Mouse (Mus musculus) testis, adult 2 months (tissue): ENCODE data around the gene Pkn3. TPM values are rescaled to one million over a fixed set of nuclear protein-coding genes. Genes with fewer than 3 reads are reported as not detected.

Experiments
- H3K27ac ChIP-seq: fragments of 200-500 bp; 2 replicates; pipeline ENCODE4 v1.5.1; 2012; ENCODE audit warnings: low read depth, low read length; ENCODE audit not compliant: control insufficient read depth, insufficient read depth
- H3K27me3 ChIP-seq: fragments of 200-500 bp; 2 replicates; pipeline ENCODE4 v1.6.1; 2012; ENCODE audit warnings: mild to moderate bottlenecking, low read length, moderate library complexity; ENCODE audit not compliant: control insufficient read depth, insufficient read depth
- H3K36me3 ChIP-seq: fragments of 200-500 bp; 2 replicates; pipeline ENCODE4 v1.6.1; 2012; ENCODE audit warnings: mild to moderate bottlenecking, low read length; ENCODE audit not compliant: control insufficient read depth, insufficient read depth
- H3K4me1 ChIP-seq: fragments of 200-500 bp; 2 replicates; pipeline ENCODE4 v1.6.1; 2012; ENCODE audit warnings: low read length; ENCODE audit not compliant: control insufficient read depth, insufficient read depth
- H3K4me3 ChIP-seq: fragments of 200-500 bp; 2 replicates; pipeline ENCODE4 v1.5.1; 2012; ENCODE audit warnings: low read depth, mild to moderate bottlenecking, low read length, moderate library complexity, mixed read lengths; ENCODE audit not compliant: control insufficient read depth
- CTCF ChIP-seq: fragments of 200-500 bp; IDR thresholded peaks from 2 replicates; pipeline ENCODE4 v1.5.1; 2012; ENCODE audit warnings: low read depth, mild to moderate bottlenecking, inconsistent platforms, low read length, moderate library complexity; ENCODE audit not compliant: control insufficient read depth, insufficient read depth, insufficient replicate concordance
- POLR2A ChIP-seq: fragments of 200-500 bp; IDR thresholded peaks from 2 replicates; pipeline ENCODE4 v1.6.1; 2012; ENCODE audit warnings: low read depth, mild to moderate bottlenecking, inconsistent platforms, low read length, moderate library complexity; ENCODE audit not compliant: control insufficient read depth
- polyA plus RNA-seq: library from polyadenylated mRNA; depleted of rRNA; stranded (reverse); fragments of >200 nt; gene quantifications from 2 replicates; pipeline ENCODE4 v1.2.3, GENCODE M21; 2012; rRNA removed

Pkn3 gene
- polyA plus RNA-seq = 5.8 and 6.0 TPM in 2 replicates

DNA sequence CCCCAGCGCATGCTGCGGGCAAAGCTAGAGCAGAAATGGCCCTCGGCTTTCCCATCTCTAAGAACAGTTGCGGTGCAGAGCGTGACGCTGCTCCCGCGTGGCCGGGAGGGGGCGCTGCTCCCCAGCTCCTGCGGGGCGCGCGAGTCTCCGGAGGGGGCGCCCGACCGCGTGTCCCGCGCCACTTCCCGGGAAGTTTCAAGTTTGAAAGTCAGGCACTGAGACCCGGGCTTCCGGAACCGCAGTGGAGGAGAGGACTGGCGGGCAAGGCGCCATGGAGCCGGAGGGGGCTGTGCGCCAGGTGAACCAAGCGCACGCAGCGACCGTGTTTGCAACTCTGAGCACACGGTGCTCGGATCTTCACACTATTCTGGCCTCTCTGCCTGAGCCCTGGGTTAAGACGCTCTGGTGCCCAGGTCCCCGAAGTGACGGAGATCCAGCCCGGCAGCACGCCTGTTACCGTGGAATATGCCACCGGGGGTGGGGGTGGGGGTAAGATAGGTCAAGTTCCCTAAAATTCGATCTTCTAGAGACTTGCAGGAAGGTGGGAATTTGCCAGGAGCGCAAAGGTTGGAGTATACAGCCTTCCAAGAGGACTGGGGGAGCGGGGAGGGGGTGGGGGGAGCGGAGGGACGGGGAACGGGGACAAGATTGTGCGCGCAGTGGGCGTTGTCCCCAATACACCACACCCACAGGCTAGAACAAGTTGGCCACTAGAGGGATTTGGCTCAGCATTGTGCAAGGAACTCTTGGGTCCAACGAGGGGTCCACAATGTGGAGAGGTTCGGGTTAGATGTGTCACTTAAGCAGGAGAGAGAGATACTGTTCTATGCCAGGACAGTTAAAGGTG lies at the start of gene Pkn3:
Gene Pkn3, plus strand, starts transcription at position 183 of the 847 bp plus-strand sequence.
- peak; percentile 96 for TF ChIP-seq CTCF
- no peak for TF ChIP-seq POLR2A
- Histone ChIP-seq H3K36me3 (no peaks in the 10 kb centered on the region), H3K27ac (peak within 1 kb of the TSS; percentile 70), H3K4me1 (peaks cover 15% of the 10 kb centered on the region), H3K27me3 (no peaks in the 10 kb centered on the region), H3K4me3 (peak within 1 kb of the TSS; percentile 69)

GRCm38 (mm10) chr2:30032244-30032846 lies 45.1 kb upstream of the Pkn3 start:
- Histone ChIP-seq H3K27ac (no peak overlapping the region), H3K27me3 (no peaks in the 10 kb centered on the region), H3K4me1 (no peaks in the 10 kb centered on the region), H3K4me3 (no peak overlapping the region), H3K36me3 (no peaks in the 10 kb centered on the region; the same call in 1 of the 2 replicates)
- TF ChIP-seq POLR2A (no peak), CTCF (no peak)

DNA sequence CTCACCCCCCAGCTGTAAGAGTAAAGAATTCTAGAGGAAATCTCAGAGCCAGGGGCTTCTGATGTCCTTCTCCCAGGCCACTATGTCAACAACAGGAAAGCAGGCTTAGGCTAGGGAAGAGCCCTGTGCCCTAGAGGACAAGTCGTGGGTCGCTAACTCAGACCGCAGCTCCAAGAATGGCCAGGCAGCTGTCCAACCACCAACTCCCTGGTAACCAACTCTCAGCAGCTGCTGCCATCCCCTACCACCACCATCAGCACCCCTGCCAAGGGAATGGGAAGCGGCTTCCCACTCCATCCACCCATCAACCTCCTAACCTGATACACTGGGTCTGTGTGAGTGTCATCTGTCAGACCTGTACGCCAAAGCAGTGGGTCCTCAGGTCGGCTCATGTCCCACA lies 44.5 kb upstream of the Pkn3 start:
- Histone ChIP-seq H3K4me3 (no peak overlapping the region), H3K27ac (no peak overlapping the region), H3K27me3 (no peaks in the 10 kb centered on the region), H3K36me3 (no peaks in the 10 kb centered on the region; the same call in 1 of the 2 replicates), H3K4me1 (no peaks in the 10 kb centered on the region)
- TF ChIP-seq POLR2A = no peak
- TF ChIP-seq CTCF = no peak

- Histone ChIP-seq H3K4me1 (no peaks in the 10 kb centered on the region; the same call in none of the 2 replicates), H3K27ac (no peak overlapping the region), H3K27me3 (no peaks in the 10 kb centered on the region), H3K36me3 (no peaks in the 10 kb centered on the region; the same call in 1 of the 2 replicates), H3K4me3 (no peak overlapping the region)
- TF ChIP-seq POLR2A (no peak), CTCF (no peak)
These were observed 39.7 kb upstream of the Pkn3 start for GRCm38 (mm10) chr2:30037762-30038161.

DNA sequence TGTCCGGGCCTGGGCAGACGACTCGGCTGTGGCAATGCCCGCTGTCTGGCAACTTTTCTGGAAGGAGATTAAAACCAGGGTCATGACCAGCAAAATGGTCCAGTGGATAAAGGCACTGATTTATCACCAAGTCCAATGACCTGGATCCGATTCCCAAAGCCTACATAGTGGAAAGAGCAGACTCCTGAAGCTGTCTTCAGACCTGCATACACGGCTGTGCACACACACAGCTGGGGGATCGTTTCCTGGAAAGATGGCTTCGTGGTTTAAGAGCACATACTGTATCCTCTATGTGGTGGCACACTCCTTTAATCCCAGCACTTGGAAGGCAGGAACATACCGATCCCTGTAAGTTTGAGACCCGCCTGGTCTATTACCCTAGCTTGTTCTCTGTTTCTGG lies 39.1 kb upstream of the Pkn3 start:
- Histone ChIP-seq H3K4me3 (no peak overlapping the region), H3K36me3 (no peaks in the 10 kb centered on the region; the same call in 1 of the 2 replicates), H3K27ac (no peak overlapping the region), H3K4me1 (no peaks in the 10 kb centered on the region; the same call in none of the 2 replicates), H3K27me3 (no peaks in the 10 kb centered on the region)
- TF ChIP-seq CTCF = no peak
- TF ChIP-seq POLR2A = no peak

GRCm38 (mm10) chr2:30039687-30040086 lies 37.8 kb upstream of the Pkn3 start:
- H3K4me1 ChIP-seq = no peaks in the 10 kb centered on the region; the same call in none of the 2 replicates
- H3K36me3 ChIP-seq = no peaks in the 10 kb centered on the region
- no peak overlapping the region for H3K4me3 ChIP-seq
- TF ChIP-seq POLR2A (no peak), CTCF (no peak)
- H3K27me3 ChIP-seq = no peaks in the 10 kb centered on the region
- no peak overlapping the region for H3K27ac ChIP-seq

GRCm38 (mm10) chr2:30042445-30042844 lies 35.0 kb upstream of the Pkn3 start:
- TF ChIP-seq CTCF (peak; percentile 68; the same call in 1 of the 2 replicates), POLR2A (no peak)
- no peaks in the 10 kb centered on the region for H3K36me3 ChIP-seq
- H3K4me1 ChIP-seq = peaks cover 2% of the 10 kb centered on the region
- H3K27me3 ChIP-seq = no peaks in the 10 kb centered on the region
- no peak overlapping the region for H3K27ac ChIP-seq
- no peak overlapping the region for H3K4me3 ChIP-seq

DNA sequence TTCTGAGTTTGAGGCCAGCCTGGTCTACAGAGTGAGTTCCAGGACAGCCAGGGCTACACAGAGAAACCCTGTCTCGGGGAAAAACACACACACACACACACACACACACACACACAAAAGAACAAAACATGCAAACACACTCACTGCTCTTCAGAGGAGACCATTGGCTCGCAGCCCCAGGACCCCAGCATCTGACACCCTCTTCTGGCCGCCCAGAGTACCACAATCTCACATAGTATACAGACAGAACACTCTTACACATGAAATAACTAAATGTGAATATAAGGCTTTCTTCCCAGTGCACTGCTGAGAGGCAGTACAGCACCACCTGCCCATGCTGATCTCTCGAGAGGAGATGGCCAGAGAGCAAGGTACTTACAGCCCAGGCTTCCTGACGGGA lies 32.9 kb upstream of the Pkn3 start:
- Histone ChIP-seq H3K4me1 (peaks cover 4% of the 10 kb centered on the region), H3K36me3 (no peaks in the 10 kb centered on the region), H3K4me3 (no peak overlapping the region), H3K27ac (no peak overlapping the region), H3K27me3 (no peaks in the 10 kb centered on the region)
- TF ChIP-seq POLR2A (no peak), CTCF (no peak)
